Mouse (Mus musculus): ENCODE data around the gene Aak1. TPM values are rescaled to one million over a fixed set of nuclear protein-coding genes. Genes with fewer than 3 reads are reported as not detected.

The Aak1 gene
- polyA plus RNA-seq, 1 experiment from 2014 or later: 21.8 TPM

GRCm38 (mm10) chr6:86816586-86816985 is 32.7 kb upstream of the Aak1 start:
- H3K4me2 ChIP-seq (ENCODE audit: low read depth, low read length): no peak overlapping the region
- no peak overlapping the region for H3K4me3 ChIP-seq (ENCODE audit: low read length)
- WGBS: 11% methylated on average over 8 of the region's 8 CpGs

GRCm38 (mm10) chr6:86818914-86819313 is 30.4 kb upstream of the Aak1 start:
- 63% methylated on average over 4 of the region's 4 CpGs for WGBS
- H3K27me3 ChIP-seq (ENCODE audit: control insufficient read depth, insufficient read depth, low read length): no peaks in the 10 kb centered on the region

More at GRCm38 (mm10) chr6:86816586-86816985, 32.7 kb upstream of the Aak1 start:
- Histone ChIP-seq H3K9me3 (replicated peaks; ENCODE audit: control insufficient read depth, low read length) (no peaks in the 10 kb centered on the region), H3K36me3 (ENCODE audit: control insufficient read depth, insufficient read depth) (no peaks in the 10 kb centered on the region), H3K9ac (ENCODE audit: low read length) (no peak overlapping the region), H3K4me1 (ENCODE audit: control insufficient read depth, insufficient read depth, low read length) (peaks cover 13% of the 10 kb centered on the region), H3K27ac (ENCODE audit: low read length) (peak overlapping the region; percentile 46; the same call in 1 of the 2 replicates), H3K27me3 (ENCODE audit: control insufficient read depth, insufficient read depth, low read length) (no peaks in the 10 kb centered on the region)
- 0 out of 2 replicates have a peak, but pooled peaks have one; percentile 52 for ATAC-seq (replicated peaks; ENCODE audit: extremely low read depth, insufficient read depth, low FRiP score)

GRCm38 (mm10) chr6:86819926-86820325 is 29.4 kb upstream of the Aak1 start:
- Histone ChIP-seq H3K36me3 (ENCODE audit: control insufficient read depth, insufficient read depth) (no peaks in the 10 kb centered on the region), H3K4me2 (ENCODE audit: low read depth, low read length) (no peak overlapping the region), H3K4me3 (ENCODE audit: low read length) (no peak overlapping the region), H3K27me3 (ENCODE audit: control insufficient read depth, insufficient read depth, low read length) (no peaks in the 10 kb centered on the region), H3K27ac (ENCODE audit: low read length) (no peak overlapping the region), H3K4me1 (ENCODE audit: control insufficient read depth, insufficient read depth, low read length) (peaks cover 29% of the 10 kb centered on the region), H3K9ac (ENCODE audit: low read length) (no peak overlapping the region), H3K9me3 (replicated peaks; ENCODE audit: control insufficient read depth, low read length) (no peaks in the 10 kb centered on the region)
- no peak for ATAC-seq (replicated peaks; ENCODE audit: extremely low read depth, insufficient read depth, low FRiP score)
- 79% methylated on average over 5 of the region's 5 CpGs for WGBS

More at GRCm38 (mm10) chr6:86818914-86819313, 30.4 kb upstream of the Aak1 start:
- Histone ChIP-seq H3K4me1 (ENCODE audit: control insufficient read depth, insufficient read depth, low read length) (peaks cover 29% of the 10 kb centered on the region), H3K36me3 (ENCODE audit: control insufficient read depth, insufficient read depth) (no peaks in the 10 kb centered on the region), H3K9me3 (replicated peaks; ENCODE audit: control insufficient read depth, low read length) (no peaks in the 10 kb centered on the region), H3K4me3 (ENCODE audit: low read length) (no peak overlapping the region), H3K4me2 (ENCODE audit: low read depth, low read length) (no peak overlapping the region), H3K9ac (ENCODE audit: low read length) (no peak overlapping the region), H3K27ac (ENCODE audit: low read length) (no peak overlapping the region)
- ATAC-seq (replicated peaks; ENCODE audit: extremely low read depth, insufficient read depth, low FRiP score): no peak

GRCm38 (mm10) chr6:86820690-86821089 is 28.6 kb upstream of the Aak1 start:
- Histone ChIP-seq H3K4me1 (ENCODE audit: control insufficient read depth, insufficient read depth, low read length) (peaks cover 24% of the 10 kb centered on the region), H3K27ac (ENCODE audit: low read length) (no peak overlapping the region), H3K4me2 (ENCODE audit: low read depth, low read length) (no peak overlapping the region), H3K27me3 (ENCODE audit: control insufficient read depth, insufficient read depth, low read length) (no peaks in the 10 kb centered on the region), H3K4me3 (ENCODE audit: low read length) (no peak overlapping the region), H3K9ac (ENCODE audit: low read length) (no peak overlapping the region), H3K36me3 (ENCODE audit: control insufficient read depth, insufficient read depth) (no peaks in the 10 kb centered on the region), H3K9me3 (replicated peaks; ENCODE audit: control insufficient read depth, low read length) (no peaks in the 10 kb centered on the region)
- no peak for ATAC-seq (replicated peaks; ENCODE audit: extremely low read depth, insufficient read depth, low FRiP score)
- WGBS: 60% methylated on average over 7 of the region's 7 CpGs

GRCm38 (mm10) chr6:86822285-86823050 is 26.8 kb upstream of the Aak1 start:
- Histone ChIP-seq H3K4me1 (ENCODE audit: control insufficient read depth, insufficient read depth, low read length) (peaks cover 16% of the 10 kb centered on the region), H3K36me3 (ENCODE audit: control insufficient read depth, insufficient read depth) (no peaks in the 10 kb centered on the region), H3K9me3 (replicated peaks; ENCODE audit: control insufficient read depth, low read length) (no peaks in the 10 kb centered on the region), H3K4me3 (ENCODE audit: low read length) (peak overlapping the region; percentile 46), H3K4me2 (ENCODE audit: low read depth, low read length) (peak overlapping the region; percentile 69), H3K9ac (ENCODE audit: low read length) (peak overlapping the region; percentile 68), H3K27me3 (ENCODE audit: control insufficient read depth, insufficient read depth, low read length) (no peaks in the 10 kb centered on the region), H3K27ac (ENCODE audit: low read length) (peak overlapping the region; percentile 26; the same call in 1 of the 2 replicates)
- peak; percentile 39 for ATAC-seq (replicated peaks; ENCODE audit: extremely low read depth, insufficient read depth, low FRiP score)
- 4% methylated on average over 19 of the region's 19 CpGs for WGBS

- peak overlapping the region; percentile 69 for H3K4me2 ChIP-seq (ENCODE audit: low read depth, low read length)
Measured at GRCm38 (mm10) chr6:86823051-86823431, 26.3 kb upstream of the Aak1 start.

GRCm38 (mm10) chr6:86823824-86824223 is 25.5 kb upstream of the Aak1 start:
- Histone ChIP-seq H3K4me3 (ENCODE audit: low read length) (no peak overlapping the region), H3K27me3 (ENCODE audit: control insufficient read depth, insufficient read depth, low read length) (no peaks in the 10 kb centered on the region), H3K9ac (ENCODE audit: low read length) (no peak overlapping the region), H3K9me3 (replicated peaks; ENCODE audit: control insufficient read depth, low read length) (no peaks in the 10 kb centered on the region), H3K27ac (ENCODE audit: low read length) (no peak overlapping the region), H3K4me2 (ENCODE audit: low read depth, low read length) (peak overlapping the region; percentile 22; the same call in 1 of the 2 replicates), H3K36me3 (ENCODE audit: control insufficient read depth, insufficient read depth) (no peaks in the 10 kb centered on the region), H3K4me1 (ENCODE audit: control insufficient read depth, insufficient read depth, low read length) (peaks cover 16% of the 10 kb centered on the region)
- ATAC-seq (replicated peaks; ENCODE audit: extremely low read depth, insufficient read depth, low FRiP score): peak; percentile 50
- 37% methylated on average over 10 of the region's 10 CpGs for WGBS

More at GRCm38 (mm10) chr6:86823051-86823431, 26.3 kb upstream of the Aak1 start:
- H3K36me3 ChIP-seq (ENCODE audit: control insufficient read depth, insufficient read depth): no peaks in the 10 kb centered on the region
- no peaks in the 10 kb centered on the region for H3K27me3 ChIP-seq (ENCODE audit: control insufficient read depth, insufficient read depth, low read length)
- H3K4me1 ChIP-seq (ENCODE audit: control insufficient read depth, insufficient read depth, low read length): peaks cover 16% of the 10 kb centered on the region
- 32% methylated on average over 9 of the region's 9 CpGs for WGBS
- H3K4me3 ChIP-seq (ENCODE audit: low read length): peak overlapping the region; percentile 46
- H3K9ac ChIP-seq (ENCODE audit: low read length): no peak overlapping the region
- no peaks in the 10 kb centered on the region for H3K9me3 ChIP-seq (replicated peaks; ENCODE audit: control insufficient read depth, low read length)
- ATAC-seq (replicated peaks; ENCODE audit: extremely low read depth, insufficient read depth, low FRiP score): no peak
- no peak overlapping the region for H3K27ac ChIP-seq (ENCODE audit: low read length)

GRCm38 (mm10) chr6:86824401-86824800 is 24.9 kb upstream of the Aak1 start:
- no peaks in the 10 kb centered on the region for H3K9me3 ChIP-seq (replicated peaks; ENCODE audit: control insufficient read depth, low read length)
- no peaks in the 10 kb centered on the region for H3K27me3 ChIP-seq (ENCODE audit: control insufficient read depth, insufficient read depth, low read length)
- H3K36me3 ChIP-seq (ENCODE audit: control insufficient read depth, insufficient read depth): no peaks in the 10 kb centered on the region
- H3K27ac ChIP-seq (ENCODE audit: low read length): no peak overlapping the region
- H3K4me3 ChIP-seq (ENCODE audit: low read length): no peak overlapping the region
- ATAC-seq (replicated peaks; ENCODE audit: extremely low read depth, insufficient read depth, low FRiP score): no peak
- H3K4me1 ChIP-seq (ENCODE audit: control insufficient read depth, insufficient read depth, low read length): peaks cover 16% of the 10 kb centered on the region
- H3K4me2 ChIP-seq (ENCODE audit: low read depth, low read length): no peak overlapping the region
- 91% methylated on average over 7 of the region's 7 CpGs for WGBS
- H3K9ac ChIP-seq (ENCODE audit: low read length): no peak overlapping the region

GRCm38 (mm10) chr6:86827432-86827831 is 21.9 kb upstream of the Aak1 start:
- Histone ChIP-seq H3K9ac (ENCODE audit: low read length) (no peak overlapping the region), H3K4me1 (ENCODE audit: control insufficient read depth, insufficient read depth, low read length) (peaks cover 24% of the 10 kb centered on the region), H3K4me2 (ENCODE audit: low read depth, low read length) (no peak overlapping the region), H3K4me3 (ENCODE audit: low read length) (no peak overlapping the region), H3K9me3 (replicated peaks; ENCODE audit: control insufficient read depth, low read length) (no peaks in the 10 kb centered on the region), H3K27me3 (ENCODE audit: control insufficient read depth, insufficient read depth, low read length) (no peaks in the 10 kb centered on the region), H3K36me3 (ENCODE audit: control insufficient read depth, insufficient read depth) (no peaks in the 10 kb centered on the region), H3K27ac (ENCODE audit: low read length) (no peak overlapping the region)
- 89% methylated on average over 2 of the region's 2 CpGs for WGBS
- no peak for ATAC-seq (replicated peaks; ENCODE audit: extremely low read depth, insufficient read depth, low FRiP score)
